Mouse (Mus musculus): ENCODE results near the gene Rab8a. TPM values are rescaled to one million over a fixed set of nuclear protein-coding genes. Genes with fewer than 3 reads are reported as not detected.

Gene Rab8a
- polyA plus RNA-seq, 1 experiment from 2014 or later = 71.6 TPM

- no peaks in the 10 kb centered on the region for H3K9me3 ChIP-seq (replicated peaks; ENCODE audit: control insufficient read depth, low read length)
- no peak within 1 kb of the TSS for H3K4me3 ChIP-seq (ENCODE audit: low read depth, low read length)
- no peaks in the 10 kb centered on the region; the same call in 1 of the 2 replicates for H3K4me1 ChIP-seq (ENCODE audit: control insufficient read depth, low read depth, low read length)
- no peaks in the 10 kb centered on the region for H3K36me3 ChIP-seq (ENCODE audit: control insufficient read depth, insufficient read depth)
- WGBS (ENCODE audit: insufficient replicate concordance) = 43% methylated on average over 4 of the region's 4 CpGs
- no peak within 1 kb of the TSS for H3K9ac ChIP-seq (ENCODE audit: low read depth, low read length)
- no peak within 1 kb of the TSS for H3K27ac ChIP-seq (ENCODE audit: low read length)
- no peak within 1 kb of the TSS for H3K4me2 ChIP-seq (ENCODE audit: low read depth, low read length)
- ATAC-seq (ENCODE audit: low read depth) = no peak
- H3K27me3 ChIP-seq (ENCODE audit: control insufficient read depth, insufficient read depth, low read depth, low read length) = no peaks in the 10 kb centered on the region
Measured at GRCm38 (mm10) chr8:72212751-72213150, 51.8 kb downstream of the Rab8a start, which contains the start of gene Cib3. Gene Cib3, minus strand, starts transcription at chr8:72212837.

DNA sequence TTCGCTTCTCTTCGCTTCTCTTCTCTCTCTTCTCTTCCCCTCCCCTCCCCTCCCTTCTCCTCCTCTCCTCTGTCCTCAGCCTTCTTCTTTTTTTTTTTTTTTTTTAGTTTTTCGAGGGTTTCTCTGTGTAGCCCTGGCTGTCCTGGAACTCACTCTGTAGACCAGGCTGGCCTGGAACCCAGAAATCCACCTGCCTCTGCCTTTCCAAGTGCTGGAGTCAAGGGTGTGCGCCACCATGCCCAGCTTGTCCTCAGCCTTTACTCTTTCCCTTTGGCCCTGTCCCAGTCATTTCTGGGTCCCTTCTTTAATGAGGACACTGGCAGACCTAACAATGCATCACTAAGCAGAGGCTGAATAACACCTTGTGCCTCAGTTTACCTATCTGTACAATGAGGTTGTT, 52.5 kb downstream of the Rab8a start, which contains the start of gene Gm11034:
Gene Gm11034 (minus strand): TSS at position 101 of the 400 bp plus-strand sequence.
- no peaks in the 10 kb centered on the region for H3K9me3 ChIP-seq (replicated peaks; ENCODE audit: control insufficient read depth, low read length)
- no peak within 1 kb of the TSS for H3K9ac ChIP-seq (ENCODE audit: low read depth, low read length)
- no peak for ATAC-seq (ENCODE audit: low read depth)
- H3K4me2 ChIP-seq (ENCODE audit: low read depth, low read length) = no peak within 1 kb of the TSS
- H3K27me3 ChIP-seq (ENCODE audit: control insufficient read depth, insufficient read depth, low read depth, low read length) = no peaks in the 10 kb centered on the region
- no peak within 1 kb of the TSS for H3K27ac ChIP-seq (ENCODE audit: low read length)
- WGBS (ENCODE audit: insufficient replicate concordance) = 58% methylated on average over 4 of the region's 4 CpGs
- H3K4me3 ChIP-seq (ENCODE audit: low read depth, low read length) = no peak within 1 kb of the TSS
- H3K36me3 ChIP-seq (ENCODE audit: control insufficient read depth, insufficient read depth) = no peaks in the 10 kb centered on the region
- H3K4me1 ChIP-seq (ENCODE audit: control insufficient read depth, low read depth, low read length) = no peaks in the 10 kb centered on the region; the same call in 1 of the 2 replicates

GRCm38 (mm10) chr8:72215060-72215459, 54.1 kb downstream of the Rab8a start:
- no peak overlapping the region for H3K4me3 ChIP-seq (ENCODE audit: low read depth, low read length)
- WGBS (ENCODE audit: insufficient replicate concordance) = 37% methylated on average over 2 of the region's 2 CpGs
- H3K4me1 ChIP-seq (ENCODE audit: control insufficient read depth, low read depth, low read length) = peaks cover 2% of the 10 kb centered on the region
- H3K9ac ChIP-seq (ENCODE audit: low read depth, low read length) = no peak overlapping the region
- no peaks in the 10 kb centered on the region for H3K36me3 ChIP-seq (ENCODE audit: control insufficient read depth, insufficient read depth)
- no peak overlapping the region for H3K4me2 ChIP-seq (ENCODE audit: low read depth, low read length)
- no peak for ATAC-seq (ENCODE audit: low read depth)
- no peak overlapping the region for H3K27ac ChIP-seq (ENCODE audit: low read length)
- H3K9me3 ChIP-seq (replicated peaks; ENCODE audit: control insufficient read depth, low read length) = no peaks in the 10 kb centered on the region
- H3K27me3 ChIP-seq (ENCODE audit: control insufficient read depth, insufficient read depth, low read depth, low read length) = no peaks in the 10 kb centered on the region

DNA sequence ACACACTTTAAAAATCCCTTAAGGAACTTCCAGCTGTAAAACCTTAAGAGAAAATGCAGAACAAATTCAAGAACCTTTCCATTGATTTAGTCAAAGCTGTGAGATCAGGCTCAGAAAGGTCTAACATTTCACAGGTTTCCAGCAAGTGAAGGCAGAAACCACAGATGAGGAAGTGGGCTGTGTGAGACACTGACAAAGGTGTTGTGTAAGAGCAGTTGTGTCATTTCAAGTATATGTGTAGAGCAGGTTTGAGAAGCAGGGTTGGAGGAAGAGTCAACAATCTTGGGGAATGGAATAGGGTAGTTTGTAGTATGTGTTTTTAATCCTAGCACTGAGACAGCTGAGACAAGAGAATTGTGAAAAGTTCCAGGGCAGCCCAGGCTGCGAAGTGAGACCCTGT, 54.9 kb downstream of the Rab8a start:
- H3K36me3 ChIP-seq (ENCODE audit: control insufficient read depth, insufficient read depth) = no peaks in the 10 kb centered on the region
- ATAC-seq (ENCODE audit: low read depth) = no peak
- WGBS (ENCODE audit: insufficient replicate concordance) = 22% methylated on average over 1 of the region's 1 CpGs
- H3K27ac ChIP-seq (ENCODE audit: low read length) = 0 out of 2 replicates have a peak overlapping the region, but pooled peaks have one; percentile 5
- H3K9ac ChIP-seq (ENCODE audit: low read depth, low read length) = no peak overlapping the region
- no peak overlapping the region for H3K4me2 ChIP-seq (ENCODE audit: low read depth, low read length)
- no peaks in the 10 kb centered on the region for H3K27me3 ChIP-seq (ENCODE audit: control insufficient read depth, insufficient read depth, low read depth, low read length)
- no peaks in the 10 kb centered on the region for H3K9me3 ChIP-seq (replicated peaks; ENCODE audit: control insufficient read depth, low read length)
- no peak overlapping the region for H3K4me3 ChIP-seq (ENCODE audit: low read depth, low read length)
- H3K4me1 ChIP-seq (ENCODE audit: control insufficient read depth, low read depth, low read length) = peaks cover 9% of the 10 kb centered on the region

DNA sequence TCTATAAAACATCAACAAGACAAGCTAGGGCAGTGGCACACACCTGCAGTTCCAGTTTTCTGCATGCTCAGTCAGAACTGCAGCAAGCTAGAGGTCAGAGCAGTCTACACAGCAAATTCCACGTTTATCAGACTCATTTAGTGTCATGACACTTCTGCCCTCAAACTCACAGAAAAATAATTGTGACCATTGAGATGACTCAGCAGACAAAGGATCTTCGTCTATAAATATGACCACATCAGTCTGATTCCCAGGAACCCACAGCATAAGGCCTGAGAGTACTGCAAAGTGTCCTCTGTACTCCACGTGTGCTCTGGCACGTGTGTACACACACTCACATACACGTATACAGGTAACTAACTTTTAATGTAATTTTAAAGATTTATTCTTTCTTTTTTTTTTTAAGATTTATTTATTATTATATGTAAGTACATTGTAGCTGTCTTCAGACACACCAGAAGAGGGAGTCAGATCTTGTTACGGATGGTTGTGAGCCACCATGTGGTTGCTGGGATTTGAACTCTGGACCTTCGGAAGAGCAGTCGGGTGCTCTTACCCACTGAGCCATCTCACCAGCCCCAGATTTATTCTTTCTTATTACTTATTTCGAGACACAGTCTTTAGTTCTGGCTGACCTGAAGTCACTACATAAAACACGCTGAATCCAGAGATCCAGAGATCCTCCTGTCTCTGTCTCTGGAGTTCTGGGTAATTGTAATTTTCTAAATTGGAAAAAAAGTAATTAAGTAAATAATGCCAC, 58.0 kb downstream of the Rab8a start:
- no peaks in the 10 kb centered on the region for H3K9me3 ChIP-seq (replicated peaks; ENCODE audit: control insufficient read depth, low read length)
- no peaks in the 10 kb centered on the region for H3K27me3 ChIP-seq (ENCODE audit: control insufficient read depth, insufficient read depth, low read depth, low read length)
- peaks cover 17% of the 10 kb centered on the region for H3K4me1 ChIP-seq (ENCODE audit: control insufficient read depth, low read depth, low read length)
- H3K9ac ChIP-seq (ENCODE audit: low read depth, low read length) = peak overlapping the region; percentile 82
- peak overlapping the region; percentile 35 for H3K27ac ChIP-seq (ENCODE audit: low read length)
- peak overlapping the region; percentile 69 for H3K4me2 ChIP-seq (ENCODE audit: low read depth, low read length)
- H3K36me3 ChIP-seq (ENCODE audit: control insufficient read depth, insufficient read depth) = peaks cover 23% of the 10 kb centered on the region
- peak overlapping the region; percentile 84 for H3K4me3 ChIP-seq (ENCODE audit: low read depth, low read length)
- ATAC-seq (ENCODE audit: low read depth) = no peak
- WGBS (ENCODE audit: insufficient replicate concordance) = 69% methylated on average over 9 of the region's 10 CpGs

DNA sequence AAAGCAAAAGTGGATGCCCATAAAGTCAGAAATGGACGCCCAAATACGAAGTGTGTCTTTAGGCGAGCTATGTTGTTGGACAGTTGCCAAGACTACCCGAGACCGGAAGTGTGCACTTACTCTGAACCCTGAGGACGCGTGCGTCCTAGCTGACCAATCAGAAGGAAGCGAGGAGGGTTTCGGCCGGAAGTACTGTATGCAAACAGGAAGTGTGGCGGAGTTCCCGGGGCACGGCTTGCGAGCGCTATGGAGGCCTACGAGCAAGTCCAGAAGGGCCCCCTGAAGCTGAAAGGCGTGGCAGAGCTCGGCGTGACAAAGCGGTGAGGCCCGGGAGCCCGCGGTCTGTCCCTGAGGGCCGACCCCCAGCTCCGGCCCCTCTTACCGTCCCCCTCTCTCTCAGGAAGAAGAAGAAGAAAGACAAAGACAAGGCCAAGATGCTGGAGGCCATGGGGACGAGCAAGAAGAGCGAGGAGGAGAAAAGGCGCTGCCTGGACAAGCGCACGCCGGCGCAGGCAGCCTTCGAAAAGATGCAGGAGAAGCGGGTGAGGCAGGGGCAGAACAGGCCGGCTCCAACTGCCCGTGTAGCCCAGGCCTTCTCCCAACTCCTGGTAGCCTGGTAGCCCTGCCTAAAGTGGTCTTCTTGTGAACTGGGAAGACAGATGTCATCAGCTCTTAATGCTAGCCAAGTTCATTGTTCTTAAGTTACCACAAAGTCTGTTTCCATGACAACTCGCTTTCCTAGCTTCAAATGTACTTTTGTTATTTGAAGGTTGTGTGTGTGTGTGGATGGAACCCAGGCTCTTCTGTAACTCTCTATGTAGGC, 58.8 kb downstream of the Rab8a start, which contains the start of gene Fam32a:
Gene Fam32a (plus strand): TSS at position 190 of the 823 bp plus-strand sequence.
- H3K9ac ChIP-seq (ENCODE audit: low read depth, low read length) = peak within 1 kb of the TSS; percentile 82
- ATAC-seq (ENCODE audit: low read depth) = peak; percentile 98
- peaks cover 26% of the 10 kb centered on the region for H3K36me3 ChIP-seq (ENCODE audit: control insufficient read depth, insufficient read depth)
- 9% methylated on average over 39 of the region's 39 CpGs for WGBS (ENCODE audit: insufficient replicate concordance)
- peak within 1 kb of the TSS; percentile 69 for H3K4me2 ChIP-seq (ENCODE audit: low read depth, low read length)
- peak within 1 kb of the TSS; percentile 84 for H3K4me3 ChIP-seq (ENCODE audit: low read depth, low read length)
- peaks cover 17% of the 10 kb centered on the region for H3K4me1 ChIP-seq (ENCODE audit: control insufficient read depth, low read depth, low read length)
- H3K27ac ChIP-seq (ENCODE audit: low read length) = peak within 1 kb of the TSS; percentile 90
- H3K27me3 ChIP-seq (ENCODE audit: control insufficient read depth, insufficient read depth, low read depth, low read length) = no peaks in the 10 kb centered on the region
- no peaks in the 10 kb centered on the region for H3K9me3 ChIP-seq (replicated peaks; ENCODE audit: control insufficient read depth, low read length)

- H3K9me3 ChIP-seq (replicated peaks; ENCODE audit: control insufficient read depth, low read length) = no peaks in the 10 kb centered on the region
- WGBS (ENCODE audit: insufficient replicate concordance) = 66% methylated on average over 4 of the region's 4 CpGs
- peak overlapping the region; percentile 82 for H3K9ac ChIP-seq (ENCODE audit: low read depth, low read length)
- peaks cover 17% of the 10 kb centered on the region for H3K4me1 ChIP-seq (ENCODE audit: control insufficient read depth, low read depth, low read length)
- no peak overlapping the region; the same call in 1 of the 2 replicates for H3K27ac ChIP-seq (ENCODE audit: low read length)
- peak overlapping the region; percentile 84 for H3K4me3 ChIP-seq (ENCODE audit: low read depth, low read length)
- ATAC-seq (ENCODE audit: low read depth) = no peak
- peaks cover 26% of the 10 kb centered on the region for H3K36me3 ChIP-seq (ENCODE audit: control insufficient read depth, insufficient read depth)
- H3K27me3 ChIP-seq (ENCODE audit: control insufficient read depth, insufficient read depth, low read depth, low read length) = no peaks in the 10 kb centered on the region
- peak overlapping the region; percentile 69 for H3K4me2 ChIP-seq (ENCODE audit: low read depth, low read length)
Measured at GRCm38 (mm10) chr8:72220758-72221157, 59.8 kb downstream of the Rab8a start.

- H3K9me3 ChIP-seq (replicated peaks; ENCODE audit: control insufficient read depth, low read length) = no peaks in the 10 kb centered on the region
- no peak overlapping the region for H3K27ac ChIP-seq (ENCODE audit: low read length)
- 81% methylated on average over 5 of the region's 5 CpGs for WGBS (ENCODE audit: insufficient replicate concordance)
- no peaks in the 10 kb centered on the region for H3K27me3 ChIP-seq (ENCODE audit: control insufficient read depth, insufficient read depth, low read depth, low read length)
- no peak overlapping the region for H3K4me2 ChIP-seq (ENCODE audit: low read depth, low read length)
- H3K4me1 ChIP-seq (ENCODE audit: control insufficient read depth, low read depth, low read length) = peaks cover 17% of the 10 kb centered on the region
- no peak overlapping the region for H3K9ac ChIP-seq (ENCODE audit: low read depth, low read length)
- ATAC-seq (ENCODE audit: low read depth) = no peak
- peaks cover 26% of the 10 kb centered on the region for H3K36me3 ChIP-seq (ENCODE audit: control insufficient read depth, insufficient read depth)
- no peak overlapping the region for H3K4me3 ChIP-seq (ENCODE audit: low read depth, low read length)
Measured at GRCm38 (mm10) chr8:72222656-72223055, 61.7 kb downstream of the Rab8a start.

Data from liver, embryonic 16.5 days (tissue).